Mouse (Mus musculus): ENCODE measurements at regions not wholly inside any gene's neighbourhood (a gene's known extent, or its start where the extent isn't known, plus 50 kb on each side); places are given as distances from the start of the nearest gene placed in this dataset.

DNA sequence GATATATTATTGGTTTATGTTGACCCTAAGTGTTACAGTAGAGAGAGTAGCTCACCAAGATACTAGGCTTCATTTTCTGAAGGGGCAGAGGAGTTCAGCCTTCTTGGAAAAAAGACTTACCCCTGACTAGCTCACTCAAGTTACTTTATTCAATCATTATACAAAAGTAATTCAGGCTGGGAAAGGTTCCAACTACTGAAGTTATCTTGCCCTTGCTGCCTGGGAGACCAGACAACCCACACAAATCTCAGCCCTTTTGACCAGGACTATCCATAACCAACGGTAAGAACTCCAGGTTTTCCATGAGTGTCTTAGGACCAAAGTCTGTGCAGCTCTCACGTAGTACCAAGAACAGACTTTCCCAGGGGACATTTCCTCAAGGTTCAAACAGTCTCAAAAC, 105.5 kb upstream of the Rabl2 start:
- TF ChIP-seq EP300 (IDR thresholded peaks at IDR 0.05; ENCODE audit: low read length) (no peak), TBP (conservative IDR thresholded peaks at IDR 0.05; ENCODE audit: low read depth, low read length) (no peak), CTCF (conservative IDR thresholded peaks at IDR 0.05 in 1 of 2, IDR thresholded peaks at IDR 0.05 in 1 of 2; ENCODE audit: low read depth in 2 of 2, low read length in 2 of 2) (no peak), POLR2A (IDR thresholded peaks at IDR 0.05; ENCODE audit: low read depth, low read length) (no peak), KAT2A (IDR thresholded peaks at IDR 0.05; ENCODE audit: insufficient replicate concordance, low read length) (no peak), CHD2 (IDR thresholded peaks at IDR 0.05; ENCODE audit: low read length) (no peak), CHD1 (IDR thresholded peaks at IDR 0.05; ENCODE audit: low read depth, low read length) (no peak)

Measured in CH12.LX (cell line).